Mouse (Mus musculus) hindbrain, embryonic 10.5 days (tissue): ENCODE measurements around the gene Entpd1. TPM values are rescaled to one million over a fixed set of nuclear protein-coding genes. Genes with fewer than 3 reads are reported as not detected.
"Not testable (repeated sequence)": the region's sequence is repeated elsewhere in the genome, so short reads cannot be mapped to it uniquely, and the experiment has no call there.

Source experiments
- DNase-seq: peaks from one replicate; pipeline ENCODE4 v3.0.0-alpha.2; 2017; ENCODE audit warnings: low spot score
- H3K27ac ChIP-seq: fragments of 300-500 bp; sonication (generic); 2 replicates; pipeline ENCODE4 v1.5.1; 2016; ENCODE audit warnings: mild to moderate bottlenecking, moderate library complexity
- H3K27me3 ChIP-seq: fragments of 300-500 bp; sonication (generic); 2 replicates; pipeline ENCODE4 v1.6.1; 2016; ENCODE audit warnings: mild to moderate bottlenecking; ENCODE audit not compliant: poor library complexity, insufficient read depth, severe bottlenecking
- H3K36me3 ChIP-seq: fragments of 300-500 bp; sonication (generic); 2 replicates; pipeline ENCODE4 v1.6.1; 2016; ENCODE audit warnings: mild to moderate bottlenecking, moderate library complexity
- H3K4me1 ChIP-seq: fragments of 300-500 bp; sonication (generic); replicated peaks from 2 replicates; pipeline ENCODE4 v1.6.1; 2016; ENCODE audit warnings: mild to moderate bottlenecking
- H3K4me3 ChIP-seq: fragments of 300-500 bp; sonication (generic); 2 replicates; pipeline ENCODE4 v1.5.1; 2016; ENCODE audit warnings: mild to moderate bottlenecking, moderate library complexity
- H3K9me3 ChIP-seq: fragments of 300-500 bp; sonication (generic); 2 replicates; pipeline ENCODE4 v1.6.1; 2016; ENCODE audit warnings: mild to moderate bottlenecking, moderate library complexity
- WGBS: fragments of 180-500 bp; shearing (Covaris S2); methylation state at CpG from one replicate; pipeline ENCODE4 v1.1.7; 2016; 5-methylcytosine and 5-hydroxymethylcytosine counted together
- polyA plus RNA-seq: library from polyadenylated mRNA; unstranded; fragments of >200 nt; fragmentation: Nextera tagmentation; extraction: Ambion mirVana; gene quantifications from 2 replicates; pipeline ENCODE4 v1.2.1, GENCODE M21; 2016

Entpd1 gene
- polyA plus RNA-seq, 1 experiment from 2014 or later: 5.0 TPM

DNA sequence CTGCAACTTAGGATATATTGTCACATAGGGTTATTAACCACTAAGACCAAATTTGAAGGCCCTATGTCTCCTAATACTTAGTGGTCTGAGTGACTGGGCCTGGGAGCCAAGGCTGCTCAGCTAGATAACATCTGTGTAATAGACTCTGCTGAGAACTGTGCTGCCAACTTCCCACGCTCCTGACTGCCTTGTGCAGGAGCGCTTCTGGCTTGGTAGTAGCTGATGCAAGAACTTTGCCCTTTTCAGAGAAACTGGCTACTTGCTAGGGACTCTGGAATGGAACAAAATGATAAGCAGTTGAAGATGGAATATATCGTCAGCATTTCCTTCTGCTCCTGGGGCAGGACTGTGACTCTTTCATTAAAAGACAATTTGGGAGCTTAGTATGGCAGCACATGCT lies 16.9 kb upstream of the Entpd1 start:
- H3K4me1 ChIP-seq: peaks cover under 1% of the 10 kb centered on the region; the same call in 1 of the 2 replicates
- H3K27me3 ChIP-seq: no peaks in the 10 kb centered on the region
- 92% methylated on average over 3 of the region's 3 CpGs for WGBS
- H3K9me3 ChIP-seq: no peaks in the 10 kb centered on the region
- no peak for DNase-seq
- H3K27ac ChIP-seq: no peak overlapping the region
- H3K36me3 ChIP-seq: peaks cover 41% of the 10 kb centered on the region
- H3K4me3 ChIP-seq: no peak overlapping the region

GRCm38 (mm10) chr19:40595831-40596230 lies 16.3 kb upstream of the Entpd1 start:
- Histone ChIP-seq H3K9me3 (no peaks in the 10 kb centered on the region), H3K27me3 (no peaks in the 10 kb centered on the region)
- 90% methylated on average over 8 of the region's 8 CpGs for WGBS

DNA sequence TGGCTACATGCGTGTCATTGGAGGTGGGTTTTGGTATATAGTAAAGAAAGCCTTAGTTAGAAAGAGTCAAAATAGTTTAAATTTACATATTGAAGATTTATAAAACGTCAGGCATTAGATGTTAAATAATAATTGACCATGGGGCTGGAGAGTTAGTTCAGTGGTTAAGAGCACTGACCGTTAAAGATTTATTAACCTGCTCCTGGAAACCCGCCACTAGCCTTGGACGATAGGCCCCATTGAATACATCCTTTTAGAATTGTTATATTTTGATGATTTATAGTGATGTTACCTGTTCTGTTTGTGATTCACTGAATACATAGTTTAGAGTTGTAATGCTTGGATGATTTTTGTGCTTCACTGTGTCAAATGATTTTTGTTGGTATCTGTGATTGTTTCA lies 11.3 kb upstream of the Entpd1 start:
- H3K27me3 ChIP-seq, H3K4me1 ChIP-seq, DNase-seq, H3K27ac ChIP-seq, H3K9me3 ChIP-seq, H3K4me3 ChIP-seq: not testable (repeated sequence)
- WGBS: 90% methylated on average over 5 of the region's 5 CpGs
- H3K36me3 ChIP-seq: peaks cover 52% of the 10 kb centered on the region

More at GRCm38 (mm10) chr19:40595831-40596230, 16.3 kb upstream of the Entpd1 start:
- Histone ChIP-seq H3K4me1 (no peaks in the 10 kb centered on the region), H3K4me3 (no peak overlapping the region), H3K36me3 (peaks cover 41% of the 10 kb centered on the region), H3K27ac (no peak overlapping the region)
- no peak for DNase-seq

GRCm38 (mm10) chr19:40601870-40602269 lies 10.3 kb upstream of the Entpd1 start:
- WGBS: 88% methylated on average over 3 of the region's 3 CpGs
- peaks cover 56% of the 10 kb centered on the region for H3K36me3 ChIP-seq
- H3K4me3 ChIP-seq: no peak overlapping the region

DNA sequence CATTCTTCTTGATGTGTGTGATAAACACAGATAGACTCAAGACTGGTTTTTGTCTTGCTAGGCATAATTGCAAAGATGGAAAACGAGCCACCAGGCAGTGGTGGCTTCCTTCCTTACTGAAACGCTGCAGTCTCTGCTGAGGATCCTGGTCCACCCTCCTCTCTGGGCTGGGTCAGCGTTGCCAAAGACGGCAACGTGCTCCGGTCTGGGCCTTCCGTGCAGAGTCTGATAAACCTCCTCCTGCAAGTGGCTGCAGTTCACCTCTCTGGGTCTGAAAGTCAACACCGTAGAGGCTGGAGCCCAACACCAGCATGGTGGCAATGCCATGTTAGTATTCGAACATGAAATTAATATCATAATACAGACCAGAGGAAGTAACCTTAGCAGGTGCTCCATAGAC lies 7.0 kb upstream of the Entpd1 start:
- H3K9me3 ChIP-seq: no peaks in the 10 kb centered on the region
- H3K4me1 ChIP-seq: no peaks in the 10 kb centered on the region
- H3K27ac ChIP-seq: no peak overlapping the region
- H3K27me3 ChIP-seq: no peaks in the 10 kb centered on the region
- no peak overlapping the region for H3K4me3 ChIP-seq
- no peak for DNase-seq
- WGBS: 93% methylated on average over 9 of the region's 9 CpGs
- peaks cover 70% of the 10 kb centered on the region for H3K36me3 ChIP-seq

More at GRCm38 (mm10) chr19:40601870-40602269, 10.3 kb upstream of the Entpd1 start:
- no peak overlapping the region for H3K27ac ChIP-seq
- no peaks in the 10 kb centered on the region for H3K27me3 ChIP-seq
- no peaks in the 10 kb centered on the region for H3K9me3 ChIP-seq
- DNase-seq: no peak
- no peaks in the 10 kb centered on the region for H3K4me1 ChIP-seq

GRCm38 (mm10) chr19:40607676-40608075 lies 4.5 kb upstream of the Entpd1 start:
- WGBS: 94% methylated on average over 6 of the region's 6 CpGs
- no peaks in the 10 kb centered on the region for H3K9me3 ChIP-seq
- peaks cover 61% of the 10 kb centered on the region for H3K36me3 ChIP-seq
- H3K27me3 ChIP-seq: no peaks in the 10 kb centered on the region
- no peak overlapping the region for H3K27ac ChIP-seq
- peaks cover 11% of the 10 kb centered on the region for H3K4me1 ChIP-seq
- no peak for DNase-seq
- H3K4me3 ChIP-seq: no peak overlapping the region

GRCm38 (mm10) chr19:40614811-40615210 lies 2.6 kb downstream of the Entpd1 start:
- H3K4me3 ChIP-seq: no peak overlapping the region
- peaks cover 11% of the 10 kb centered on the region for H3K4me1 ChIP-seq
- H3K36me3 ChIP-seq: 0 out of 2 replicates have a peak, but pooled peaks cover 2% of the 10 kb centered on the region
- H3K27ac ChIP-seq: no peak overlapping the region
- no peaks in the 10 kb centered on the region for H3K27me3 ChIP-seq
- no peak for DNase-seq
- no peaks in the 10 kb centered on the region for H3K9me3 ChIP-seq
- 88% methylated on average over 7 of the region's 7 CpGs for WGBS

DNA sequence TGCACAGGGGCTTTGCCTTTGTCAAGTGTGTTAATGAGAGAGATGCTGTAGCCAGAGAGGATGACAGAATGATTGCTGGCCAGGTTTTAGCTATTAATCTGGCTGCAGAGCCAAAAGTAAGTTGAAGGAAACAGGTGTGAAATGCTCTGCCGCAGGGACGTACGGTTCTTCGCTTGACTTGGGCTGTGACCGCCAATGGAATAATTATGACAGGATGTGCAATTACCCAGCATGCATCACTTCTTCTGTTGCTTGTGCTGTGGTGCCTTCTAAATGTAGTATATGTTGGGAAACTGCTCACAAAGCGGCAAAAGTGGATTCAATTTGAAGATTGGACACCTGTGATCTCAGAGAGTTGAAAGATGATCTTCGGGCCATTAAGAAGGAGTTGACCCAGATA lies 3.9 kb downstream of the Entpd1 start:
- no peak for DNase-seq
- Histone ChIP-seq H3K4me3 (no peak overlapping the region), H3K27ac (no peak overlapping the region), H3K27me3 (peaks cover 2% of the 10 kb centered on the region; the same call in 1 of the 2 replicates), H3K4me1 (peaks cover 9% of the 10 kb centered on the region), H3K36me3 (no peaks in the 10 kb centered on the region), H3K9me3 (no peaks in the 10 kb centered on the region)
- 90% methylated on average over 7 of the region's 7 CpGs for WGBS

GRCm38 (mm10) chr19:40621616-40622015 lies 9.4 kb downstream of the Entpd1 start:
- H3K4me1 ChIP-seq: not testable (repeated sequence)

DNA sequence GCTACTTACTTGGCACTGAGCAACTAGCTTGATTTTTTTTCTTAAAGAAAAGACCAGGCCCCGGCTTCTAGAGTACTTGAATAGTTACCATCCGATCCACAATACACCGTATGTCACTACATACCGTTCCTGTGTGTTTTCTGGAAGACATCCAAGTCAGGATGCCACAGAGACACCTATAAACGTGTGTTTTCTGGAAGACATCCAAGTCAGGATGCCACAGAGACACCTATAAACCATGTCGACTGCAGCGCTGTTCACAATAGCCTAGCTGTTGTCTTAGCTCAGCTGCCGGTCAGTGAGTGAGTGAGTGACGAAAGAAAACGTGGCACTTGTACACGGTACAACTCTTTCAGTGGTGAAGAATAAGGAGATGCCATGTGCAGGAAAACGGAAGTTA lies 13.8 kb downstream of the Entpd1 start:
- H3K27ac ChIP-seq: no peak overlapping the region
- no peaks in the 10 kb centered on the region for H3K4me1 ChIP-seq
- H3K9me3 ChIP-seq: no peaks in the 10 kb centered on the region
- no peak overlapping the region for H3K4me3 ChIP-seq
- no peaks in the 10 kb centered on the region for H3K36me3 ChIP-seq
- H3K27me3 ChIP-seq: peaks cover 4% of the 10 kb centered on the region; the same call in 1 of the 2 replicates
- 82% methylated on average over 12 of the region's 12 CpGs for WGBS
- no peak for DNase-seq

More at GRCm38 (mm10) chr19:40621616-40622015, 9.4 kb downstream of the Entpd1 start:
- H3K4me3 ChIP-seq, H3K27ac ChIP-seq, H3K36me3 ChIP-seq, H3K9me3 ChIP-seq, H3K27me3 ChIP-seq, DNase-seq: not testable (repeated sequence)
- WGBS: 56% methylated on average over 13 of the region's 26 CpGs

GRCm38 (mm10) chr19:40628950-40629349 lies 16.8 kb downstream of the Entpd1 start:
- DNase-seq: no peak
- no peak overlapping the region for H3K27ac ChIP-seq
- H3K4me3 ChIP-seq: no peak overlapping the region
- no peaks in the 10 kb centered on the region for H3K36me3 ChIP-seq
- H3K4me1 ChIP-seq: no peaks in the 10 kb centered on the region
- no peaks in the 10 kb centered on the region for H3K27me3 ChIP-seq
- no peaks in the 10 kb centered on the region for H3K9me3 ChIP-seq

GRCm38 (mm10) chr19:40630096-40630495 lies 17.9 kb downstream of the Entpd1 start:
- no peak overlapping the region for H3K4me3 ChIP-seq
- DNase-seq: no peak
- H3K27me3 ChIP-seq: no peaks in the 10 kb centered on the region
- no peaks in the 10 kb centered on the region for H3K36me3 ChIP-seq
- no peaks in the 10 kb centered on the region for H3K9me3 ChIP-seq
- H3K4me1 ChIP-seq: no peaks in the 10 kb centered on the region
- H3K27ac ChIP-seq: no peak overlapping the region
- 88% methylated on average over 3 of the region's 3 CpGs for WGBS

- H3K4me3 ChIP-seq: no peak overlapping the region
- WGBS: 83% methylated on average over 7 of the region's 7 CpGs
- H3K4me1 ChIP-seq: no peaks in the 10 kb centered on the region
- no peaks in the 10 kb centered on the region for H3K36me3 ChIP-seq
- 0 out of 2 replicates have a peak, but pooled peaks cover 3% of the 10 kb centered on the region for H3K9me3 ChIP-seq
- H3K27ac ChIP-seq: no peak overlapping the region
- DNase-seq: no peak
- H3K27me3 ChIP-seq: no peaks in the 10 kb centered on the region
These were observed 18.4 kb downstream of the Entpd1 start for GRCm38 (mm10) chr19:40630606-40631005.

- Histone ChIP-seq H3K27me3 (no peaks in the 10 kb centered on the region), H3K4me3 (no peak overlapping the region), H3K36me3 (no peaks in the 10 kb centered on the region), H3K4me1 (no peaks in the 10 kb centered on the region), H3K27ac (no peak overlapping the region), H3K9me3 (0 out of 2 replicates have a peak, but pooled peaks cover 3% of the 10 kb centered on the region)
- no peak for DNase-seq
- 82% methylated on average over 3 of the region's 3 CpGs for WGBS
These were observed 20.0 kb downstream of the Entpd1 start for GRCm38 (mm10) chr19:40632193-40632592.
